Mouse (Mus musculus): ENCODE data around the gene Grk1. TPM values are rescaled to one million over a fixed set of nuclear protein-coding genes. Genes with fewer than 3 reads are reported as not detected.

Grk1 gene
- polyA plus RNA-seq, 1 experiment from 2014 or later: not detected

GRCm38 (mm10) chr8:13428156-13428555, 23.3 kb downstream of the Grk1 start:
- Histone ChIP-seq H3K27me3 (ENCODE audit: control insufficient read depth, insufficient read depth, low read length) (peaks cover 3% of the 10 kb centered on the region; the same call in 1 of the 2 replicates), H3K4me1 (ENCODE audit: control insufficient read depth in 2 of 2, insufficient read depth in 2 of 2, low read length in 2 of 2) (no peaks in the 10 kb centered on the region), H3K36me3 (ENCODE audit: control insufficient read depth, insufficient read depth, low read length) (no peaks in the 10 kb centered on the region), H3K4me3 (ENCODE audit: control insufficient read depth in 1 of 2, insufficient read depth in 1 of 2, low read depth in 1 of 2, low read length in 2 of 2) (no peak overlapping the region), H3K4me2 (ENCODE audit: low read length) (no peak overlapping the region), H3K9ac (ENCODE audit: low read length) (no peak overlapping the region), H3K27ac (replicated peaks in 1 of 2; ENCODE audit: control insufficient read depth in 1 of 2, insufficient read depth in 1 of 2, low read depth in 2 of 2, low read length in 2 of 2) (no peak overlapping the region), H3K9me3 (ENCODE audit: control insufficient read depth, low read length) (no peaks in the 10 kb centered on the region)
- WGBS: 75% methylated on average over 9 of the region's 9 CpGs
- no peak for ATAC-seq (ENCODE audit: insufficient number of reproducible peaks, insufficient read depth, low FRiP score, low read depth)

- no peaks in the 10 kb centered on the region for H3K4me1 ChIP-seq (ENCODE audit: control insufficient read depth in 2 of 2, insufficient read depth in 2 of 2, low read length in 2 of 2)
- no peaks in the 10 kb centered on the region for H3K9me3 ChIP-seq (ENCODE audit: control insufficient read depth, low read length)
- no peak overlapping the region for H3K4me2 ChIP-seq (ENCODE audit: low read length)
- ATAC-seq (ENCODE audit: insufficient number of reproducible peaks, insufficient read depth, low FRiP score, low read depth): no peak
- no peak overlapping the region for H3K4me3 ChIP-seq (ENCODE audit: control insufficient read depth in 1 of 2, insufficient read depth in 1 of 2, low read depth in 1 of 2, low read length in 2 of 2)
- H3K36me3 ChIP-seq (ENCODE audit: control insufficient read depth, insufficient read depth, low read length): no peaks in the 10 kb centered on the region
- H3K27ac ChIP-seq (replicated peaks in 1 of 2; ENCODE audit: control insufficient read depth in 1 of 2, insufficient read depth in 1 of 2, low read depth in 2 of 2, low read length in 2 of 2): no peak overlapping the region
- no peak overlapping the region for H3K9ac ChIP-seq (ENCODE audit: low read length)
- 78% methylated on average over 7 of the region's 7 CpGs for WGBS
- H3K27me3 ChIP-seq (ENCODE audit: control insufficient read depth, insufficient read depth, low read length): peaks cover 16% of the 10 kb centered on the region
Measured at GRCm38 (mm10) chr8:13430412-13430811, 25.5 kb downstream of the Grk1 start.

GRCm38 (mm10) chr8:13430866-13431265, 26.0 kb downstream of the Grk1 start:
- no peak overlapping the region for H3K4me3 ChIP-seq (ENCODE audit: control insufficient read depth in 1 of 2, insufficient read depth in 1 of 2, low read depth in 1 of 2, low read length in 2 of 2)
- no peaks in the 10 kb centered on the region for H3K9me3 ChIP-seq (ENCODE audit: control insufficient read depth, low read length)
- ATAC-seq (ENCODE audit: insufficient number of reproducible peaks, insufficient read depth, low FRiP score, low read depth): no peak
- no peaks in the 10 kb centered on the region for H3K36me3 ChIP-seq (ENCODE audit: control insufficient read depth, insufficient read depth, low read length)
- no peaks in the 10 kb centered on the region for H3K4me1 ChIP-seq (ENCODE audit: control insufficient read depth in 2 of 2, insufficient read depth in 2 of 2, low read length in 2 of 2)
- H3K9ac ChIP-seq (ENCODE audit: low read length): no peak overlapping the region
- H3K27me3 ChIP-seq (ENCODE audit: control insufficient read depth, insufficient read depth, low read length): peaks cover 21% of the 10 kb centered on the region
- H3K27ac ChIP-seq (replicated peaks in 1 of 2; ENCODE audit: control insufficient read depth in 1 of 2, insufficient read depth in 1 of 2, low read depth in 2 of 2, low read length in 2 of 2): no peak overlapping the region
- H3K4me2 ChIP-seq (ENCODE audit: low read length): no peak overlapping the region

GRCm38 (mm10) chr8:13433130-13433529, 28.2 kb downstream of the Grk1 start:
- no peak overlapping the region for H3K4me2 ChIP-seq (ENCODE audit: low read length)
- H3K4me1 ChIP-seq (ENCODE audit: control insufficient read depth in 2 of 2, insufficient read depth in 2 of 2, low read length in 2 of 2): no peaks in the 10 kb centered on the region
- H3K36me3 ChIP-seq (ENCODE audit: control insufficient read depth, insufficient read depth, low read length): no peaks in the 10 kb centered on the region
- H3K9ac ChIP-seq (ENCODE audit: low read length): no peak overlapping the region
- no peaks in the 10 kb centered on the region for H3K9me3 ChIP-seq (ENCODE audit: control insufficient read depth, low read length)
- no peak overlapping the region for H3K4me3 ChIP-seq (ENCODE audit: control insufficient read depth in 1 of 2, insufficient read depth in 1 of 2, low read depth in 1 of 2, low read length in 2 of 2)
- peaks cover 37% of the 10 kb centered on the region for H3K27me3 ChIP-seq (ENCODE audit: control insufficient read depth, insufficient read depth, low read length)
- WGBS: 52% methylated on average over 5 of the region's 5 CpGs
- no peak for ATAC-seq (ENCODE audit: insufficient number of reproducible peaks, insufficient read depth, low FRiP score, low read depth)
- H3K27ac ChIP-seq (replicated peaks in 1 of 2; ENCODE audit: control insufficient read depth in 1 of 2, insufficient read depth in 1 of 2, low read depth in 2 of 2, low read length in 2 of 2): no peak overlapping the region

- Histone ChIP-seq H3K4me3 (ENCODE audit: control insufficient read depth in 1 of 2, insufficient read depth in 1 of 2, low read depth in 1 of 2, low read length in 2 of 2) (no peak within 1 kb of the TSS), H3K4me2 (ENCODE audit: low read length) (0 out of 2 replicates have a peak within 1 kb of the TSS, but pooled peaks have one; percentile 0)
Measured at GRCm38 (mm10) chr8:13434889-13435288, 30.0 kb downstream of the Grk1 start, which contains the start of gene Tmem255b. Gene Tmem255b, plus strand, starts transcription at chr8:13435189.

GRCm38 (mm10) chr8:13436052-13436451, 31.2 kb downstream of the Grk1 start:
- Histone ChIP-seq H3K9ac (ENCODE audit: low read length) (no peak overlapping the region), H3K36me3 (ENCODE audit: control insufficient read depth, insufficient read depth, low read length) (no peaks in the 10 kb centered on the region), H3K9me3 (ENCODE audit: control insufficient read depth, low read length) (no peaks in the 10 kb centered on the region), H3K4me3 (ENCODE audit: control insufficient read depth in 1 of 2, insufficient read depth in 1 of 2, low read depth in 1 of 2, low read length in 2 of 2) (no peak overlapping the region), H3K4me1 (ENCODE audit: control insufficient read depth in 2 of 2, insufficient read depth in 2 of 2, low read length in 2 of 2) (no peaks in the 10 kb centered on the region), H3K27ac (replicated peaks in 1 of 2; ENCODE audit: control insufficient read depth in 1 of 2, insufficient read depth in 1 of 2, low read depth in 2 of 2, low read length in 2 of 2) (no peak overlapping the region), H3K27me3 (ENCODE audit: control insufficient read depth, insufficient read depth, low read length) (peaks cover 34% of the 10 kb centered on the region), H3K4me2 (ENCODE audit: low read length) (0 out of 2 replicates have a peak overlapping the region, but pooled peaks have one; percentile 0)
- WGBS: 10% methylated on average over 8 of the region's 8 CpGs
- ATAC-seq (ENCODE audit: insufficient number of reproducible peaks, insufficient read depth, low FRiP score, low read depth): no peak

More at GRCm38 (mm10) chr8:13434889-13435288, 30.0 kb downstream of the Grk1 start, which contains the start of gene Tmem255b:
- Histone ChIP-seq H3K9ac (ENCODE audit: low read length) (no peak within 1 kb of the TSS), H3K27ac (replicated peaks in 1 of 2; ENCODE audit: control insufficient read depth in 1 of 2, insufficient read depth in 1 of 2, low read depth in 2 of 2, low read length in 2 of 2) (no peak within 1 kb of the TSS), H3K9me3 (ENCODE audit: control insufficient read depth, low read length) (no peaks in the 10 kb centered on the region), H3K36me3 (ENCODE audit: control insufficient read depth, insufficient read depth, low read length) (no peaks in the 10 kb centered on the region), H3K4me1 (ENCODE audit: control insufficient read depth in 2 of 2, insufficient read depth in 2 of 2, low read length in 2 of 2) (no peaks in the 10 kb centered on the region), H3K27me3 (ENCODE audit: control insufficient read depth, insufficient read depth, low read length) (peaks cover 34% of the 10 kb centered on the region)
- ATAC-seq (ENCODE audit: insufficient number of reproducible peaks, insufficient read depth, low FRiP score, low read depth): no peak
- WGBS: 24% methylated on average over 10 of the region's 10 CpGs

- WGBS: 62% methylated on average over 2 of the region's 2 CpGs
- no peak for ATAC-seq (ENCODE audit: insufficient number of reproducible peaks, insufficient read depth, low FRiP score, low read depth)
Measured at GRCm38 (mm10) chr8:13437531-13437930, 32.6 kb downstream of the Grk1 start.

GRCm38 (mm10) chr8:13442152-13442551, 37.3 kb downstream of the Grk1 start:
- WGBS: 71% methylated on average over 2 of the region's 2 CpGs
- H3K36me3 ChIP-seq (ENCODE audit: control insufficient read depth, insufficient read depth, low read length): no peaks in the 10 kb centered on the region
- H3K4me1 ChIP-seq (ENCODE audit: control insufficient read depth in 2 of 2, insufficient read depth in 2 of 2, low read length in 2 of 2): no peaks in the 10 kb centered on the region
- no peak overlapping the region for H3K4me2 ChIP-seq (ENCODE audit: low read length)
- H3K4me3 ChIP-seq (ENCODE audit: control insufficient read depth in 1 of 2, insufficient read depth in 1 of 2, low read depth in 1 of 2, low read length in 2 of 2): no peak overlapping the region
- no peak overlapping the region for H3K27ac ChIP-seq (replicated peaks in 1 of 2; ENCODE audit: control insufficient read depth in 1 of 2, insufficient read depth in 1 of 2, low read depth in 2 of 2, low read length in 2 of 2)
- H3K27me3 ChIP-seq (ENCODE audit: control insufficient read depth, insufficient read depth, low read length): peaks cover 4% of the 10 kb centered on the region; the same call in 1 of the 2 replicates
- no peak overlapping the region for H3K9ac ChIP-seq (ENCODE audit: low read length)
- ATAC-seq (ENCODE audit: insufficient number of reproducible peaks, insufficient read depth, low FRiP score, low read depth): no peak
- H3K9me3 ChIP-seq (ENCODE audit: control insufficient read depth, low read length): no peaks in the 10 kb centered on the region

More at GRCm38 (mm10) chr8:13437531-13437930, 32.6 kb downstream of the Grk1 start:
- no peak overlapping the region for H3K4me3 ChIP-seq (ENCODE audit: control insufficient read depth in 1 of 2, insufficient read depth in 1 of 2, low read depth in 1 of 2, low read length in 2 of 2)
- no peaks in the 10 kb centered on the region for H3K4me1 ChIP-seq (ENCODE audit: control insufficient read depth in 2 of 2, insufficient read depth in 2 of 2, low read length in 2 of 2)
- H3K4me2 ChIP-seq (ENCODE audit: low read length): no peak overlapping the region
- no peak overlapping the region for H3K9ac ChIP-seq (ENCODE audit: low read length)
- H3K36me3 ChIP-seq (ENCODE audit: control insufficient read depth, insufficient read depth, low read length): no peaks in the 10 kb centered on the region
- peaks cover 34% of the 10 kb centered on the region for H3K27me3 ChIP-seq (ENCODE audit: control insufficient read depth, insufficient read depth, low read length)
- no peaks in the 10 kb centered on the region for H3K9me3 ChIP-seq (ENCODE audit: control insufficient read depth, low read length)
- H3K27ac ChIP-seq (replicated peaks in 1 of 2; ENCODE audit: control insufficient read depth in 1 of 2, insufficient read depth in 1 of 2, low read depth in 2 of 2, low read length in 2 of 2): no peak overlapping the region

Measured in heart, embryonic 14.5 days (tissue).